7 mouse cellular contexts compared by ENCODE assay signal in genomic region chr3:100554843-100555242, GRCm38 (mm10).
DNase-seq lines count a peak whose midpoint lies in the region; ATAC-seq and TF ChIP-seq lines count a peak whose summit lies in the region.

No protein-coding gene starts in this region.

- H3K27ac ChIP-seq in left cerebral cortex, adult 2 months, result no peak overlapping the region
- H3K27ac ChIP-seq in cortical plate, adult 2 months (ENCODE audit: insufficient read depth, low read length), result no peak overlapping the region

- TF ChIP-seq CTCF in left cerebral cortex, adult 2 months (IDR thresholded peaks at IDR 0.05), result peak; percentile 57
- peak; percentile 44 for TF ChIP-seq CTCF in cortical plate, adult 2 months (IDR thresholded peaks at IDR 0.05; ENCODE audit: extremely low read depth, insufficient read depth, low read length)

- intact Hi-C loops in left cerebral cortex, adult 2 months (cut with DNase I), result loop anchor here (2.0 to 5.0 kb wide), 3 partner anchors 133 to 368 kb away; no protein-coding TSS in a partner anchor
- intact Hi-C loops in left cerebral cortex, postnatal 36 days (cut with DNase I), result loop anchor here (5.0 kb wide), 2 partner anchors 133 to 198 kb away; no protein-coding TSS in a partner anchor

- DNase-seq in left cerebral cortex, adult 2 months (ENCODE audit: extremely low spot score in 1 of 2, low spot score in 2 of 2), result no peak
- no peak for DNase-seq in left cerebral cortex, postnatal 36 days (ENCODE audit: low spot score in 2 of 2)
- DNase-seq in Muller cell, postnatal 12 days (ENCODE audit: inconsistent ontology term), result peak; percentile 22
- peak; percentile 37 for DNase-seq in lung, postnatal 36 days
- no peak for DNase-seq in MN1 (ENCODE audit: low spot score)

- no peak for TF ChIP-seq POLR2A in cortical plate, adult 2 months (IDR thresholded peaks at IDR 0.05; ENCODE audit: extremely low read depth, insufficient read depth, low read length)

- no peak overlapping the region for H3K4me3 ChIP-seq in left cerebral cortex, adult 2 months
- H3K4me3 ChIP-seq in cortical plate, adult 2 months (ENCODE audit: insufficient read depth, low read length), result no peak overlapping the region

- ATAC-seq in monocyte, adult 5-6 weeks (replicated peaks; ENCODE audit: insufficient number of reproducible peaks, low FRiP score, low TSS enrichment, poor library complexity, severe bottlenecking), result no peak

- H3K4me1 ChIP-seq in cortical plate, adult 2 months (ENCODE audit: control insufficient read depth, insufficient read depth, low read length), result no peaks in the 10 kb centered on the region

Comparison
In these comparisons a context has a peak if more than half of its experiments do, and no peak if none do; other contexts are left out.
1. DNase-seq: peak in Muller cell, postnatal 12 days (single experiment) and lung, postnatal 36 days (single experiment); none in left cerebral cortex, adult 2 months (0 of 2), left cerebral cortex, postnatal 36 days (0 of 2) and MN1 (single experiment).